Mouse (Mus musculus) thymus, postnatal 25 days (tissue): ENCODE measurements around the gene Cd37.
"Not testable (repeated sequence)": the region's sequence is repeated elsewhere in the genome, so short reads cannot be mapped to it uniquely, and the experiment has no call there.

ENCODE experiments used
- DNase-seq: peaks from one replicate; pipeline ENCODE4 v3.0.0; 2022

Cd37 gene

DNA sequence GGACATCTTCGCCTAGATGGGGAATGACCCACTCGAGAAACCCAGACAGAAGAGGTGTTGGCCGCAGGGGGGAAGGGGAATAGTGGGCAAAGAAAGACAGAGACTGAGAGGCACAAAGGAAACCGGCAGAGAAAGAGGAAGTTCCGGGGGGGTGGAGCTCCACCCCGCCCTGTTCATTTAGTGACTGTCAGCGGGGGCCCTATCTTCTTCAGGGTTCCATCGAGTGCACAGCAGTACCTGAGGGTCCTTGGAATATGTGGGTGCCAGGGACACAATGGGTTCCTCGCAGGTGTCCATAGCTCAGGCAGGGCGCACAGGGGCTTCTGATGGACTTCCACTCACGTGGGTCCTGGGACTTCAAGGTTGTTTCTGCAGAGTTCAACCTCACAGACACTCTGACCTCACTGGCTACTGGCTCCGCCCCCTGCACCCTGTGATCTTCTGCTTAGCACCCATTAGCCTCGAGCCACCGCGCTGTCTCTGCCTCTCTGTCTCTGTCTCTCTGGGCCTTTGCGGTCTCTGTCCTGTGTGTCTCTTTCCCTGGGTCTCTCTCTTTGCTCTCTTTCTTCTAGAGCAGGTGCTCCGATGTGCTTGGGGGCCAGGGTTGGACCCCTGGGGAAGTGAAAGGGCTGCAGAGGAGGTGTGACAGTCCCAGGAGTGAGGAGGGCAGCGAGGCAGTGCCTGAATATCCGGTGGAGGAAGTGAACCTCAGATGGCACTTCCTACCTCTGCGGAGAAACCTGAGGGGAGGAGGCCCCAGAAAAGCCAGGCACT lies at the start of gene Cd37:
Gene Cd37 (minus strand): TSS at position 393 of the 774 bp plus-strand sequence.
- peak; percentile 84 for DNase-seq

DNA sequence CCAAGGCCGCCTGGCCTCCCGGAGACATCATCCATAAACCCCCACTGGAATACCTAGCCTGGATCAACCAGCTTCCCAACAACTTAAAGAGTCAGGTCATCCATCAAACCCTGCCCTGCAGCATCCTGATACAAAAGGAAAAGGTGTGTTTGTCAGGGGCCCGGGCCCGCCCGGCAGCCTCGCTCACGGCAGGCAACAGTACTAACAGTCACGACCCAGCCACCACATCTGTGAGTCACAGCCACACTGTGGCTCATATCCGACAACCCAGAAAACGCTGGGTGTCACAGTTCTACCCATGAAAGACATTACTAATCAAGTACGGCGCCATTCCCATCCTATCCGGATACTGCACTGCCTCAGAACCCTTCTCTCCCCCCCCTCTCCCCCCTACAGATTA lies 47.6 kb upstream of the Cd37 start:
- no peak for DNase-seq

DNA sequence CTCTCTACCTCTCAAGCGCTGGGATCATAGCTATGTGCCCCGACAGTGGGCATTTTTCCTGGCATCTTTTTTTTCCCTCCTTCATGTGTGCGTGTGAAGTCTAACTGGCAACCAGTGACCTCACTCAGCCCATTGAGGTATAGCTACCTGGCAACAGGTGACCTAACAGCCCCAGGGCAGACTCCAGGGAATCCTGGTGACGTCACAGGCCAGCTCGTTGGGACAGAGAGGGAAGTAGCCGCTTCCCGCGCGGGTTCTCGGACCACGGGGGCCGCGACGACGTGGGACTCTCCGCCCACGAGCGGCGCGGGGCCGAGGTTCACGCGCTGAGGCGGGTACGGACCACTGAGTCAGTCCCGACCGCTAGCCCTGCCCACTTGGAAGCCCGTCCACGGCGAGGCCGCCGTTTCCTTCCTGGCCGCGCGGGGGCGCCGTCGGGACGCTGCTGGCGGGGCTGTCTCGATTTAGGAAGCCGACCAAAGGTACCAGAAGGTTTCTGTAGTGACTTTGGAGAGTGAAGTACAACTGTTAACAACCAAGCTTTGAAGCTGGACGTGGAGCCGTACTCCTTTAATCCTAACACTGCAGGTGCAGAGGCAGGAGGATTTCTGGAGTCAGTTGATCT lies 38.3 kb upstream of the Cd37 start, which contains the start of gene Slc6a21:
Gene Slc6a21 (plus strand): TSS at position 378 of the 625 bp plus-strand sequence.
- DNase-seq, result peak; percentile 80

DNA sequence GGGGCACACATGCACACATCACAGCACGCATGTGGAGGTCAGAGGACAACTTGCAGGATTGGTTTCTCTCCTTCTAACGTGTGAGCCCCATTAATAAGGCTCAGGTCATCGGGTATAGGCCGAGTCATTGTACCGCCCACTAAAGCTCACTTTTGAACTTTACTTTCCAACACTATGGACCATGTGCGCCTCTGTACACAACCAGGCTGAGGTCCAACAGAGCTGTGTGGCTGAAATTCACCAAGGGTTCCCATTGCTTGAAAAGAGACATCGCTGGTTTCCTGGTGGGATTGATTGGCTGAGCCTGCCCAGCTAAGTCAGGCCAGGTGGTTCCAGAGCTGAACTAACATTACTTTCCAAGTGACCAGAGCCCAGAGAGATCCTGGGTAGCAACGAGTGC lies 34.8 kb upstream of the Cd37 start:
- DNase-seq, result no peak

DNA sequence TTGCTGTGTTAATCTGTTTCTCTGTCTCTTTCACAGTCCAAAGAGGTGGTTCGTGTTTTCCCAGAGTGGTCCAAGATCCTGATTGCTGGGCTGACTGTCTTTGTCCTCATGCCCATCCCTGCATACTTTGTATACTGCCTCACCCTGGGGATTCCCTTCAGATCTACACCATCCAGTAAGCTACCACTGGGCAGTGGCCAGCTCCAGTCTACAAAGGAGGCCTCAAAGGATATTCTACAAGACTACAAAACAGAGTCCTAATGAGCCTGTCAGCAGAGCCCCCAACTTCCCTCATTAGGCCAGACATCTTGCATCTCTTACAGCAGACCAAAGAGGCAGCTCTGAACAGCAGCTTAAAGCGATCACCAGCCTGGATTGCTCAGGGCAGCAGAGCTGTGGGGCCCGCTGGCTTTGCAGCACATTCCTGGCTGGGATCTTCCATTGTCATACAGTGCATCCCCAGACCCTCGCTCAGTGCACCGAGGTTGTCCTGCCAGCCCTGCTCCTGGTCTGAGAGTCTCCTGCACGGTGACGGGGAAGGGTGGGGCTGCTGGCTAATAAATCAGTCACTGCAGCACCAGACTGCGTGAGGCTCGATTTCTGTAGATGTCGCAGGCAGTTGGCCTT lies 34.0 kb upstream of the Cd37 start:
- no peak for DNase-seq

DNA sequence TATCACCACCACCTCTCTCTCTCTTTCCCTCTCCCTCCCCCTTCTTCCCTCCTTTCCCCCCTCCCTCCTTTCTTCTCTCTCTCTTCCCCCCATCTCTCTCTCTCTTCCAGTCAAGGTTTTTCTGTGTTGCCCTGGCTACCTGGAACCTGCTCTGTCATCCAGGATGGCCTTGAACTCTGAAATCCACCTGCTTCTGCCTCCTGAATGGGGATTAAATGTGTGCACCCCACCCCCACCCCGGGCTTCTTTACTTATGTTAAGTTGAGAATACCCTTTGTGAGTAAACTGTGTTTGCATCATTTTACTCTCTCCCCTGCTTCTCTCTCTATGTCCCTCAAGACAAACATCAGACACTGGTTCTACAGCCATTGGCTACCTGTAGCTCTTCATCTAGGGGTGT lies 26.6 kb upstream of the Cd37 start:
- no peak for DNase-seq

DNA sequence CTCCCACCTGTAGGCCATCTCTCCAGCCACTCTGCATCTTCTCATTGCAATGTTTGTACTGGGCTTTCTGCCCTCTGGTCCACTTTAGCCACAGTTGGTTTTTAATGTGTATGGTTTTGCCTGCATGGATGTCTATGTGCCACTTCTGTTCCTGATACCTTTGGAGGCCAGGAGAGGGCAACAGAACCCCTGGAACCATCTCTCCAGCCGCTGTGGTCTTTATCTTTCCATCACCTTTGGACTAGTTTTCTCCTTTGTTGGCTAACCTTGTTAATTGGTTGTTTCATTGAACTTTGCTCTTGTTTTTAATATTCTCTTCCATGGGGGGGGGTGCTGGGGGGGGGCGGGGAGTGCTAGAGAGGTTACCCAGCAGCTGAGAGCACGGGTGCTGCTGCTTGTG lies 25.4 kb upstream of the Cd37 start:
- DNase-seq, result no peak

DNA sequence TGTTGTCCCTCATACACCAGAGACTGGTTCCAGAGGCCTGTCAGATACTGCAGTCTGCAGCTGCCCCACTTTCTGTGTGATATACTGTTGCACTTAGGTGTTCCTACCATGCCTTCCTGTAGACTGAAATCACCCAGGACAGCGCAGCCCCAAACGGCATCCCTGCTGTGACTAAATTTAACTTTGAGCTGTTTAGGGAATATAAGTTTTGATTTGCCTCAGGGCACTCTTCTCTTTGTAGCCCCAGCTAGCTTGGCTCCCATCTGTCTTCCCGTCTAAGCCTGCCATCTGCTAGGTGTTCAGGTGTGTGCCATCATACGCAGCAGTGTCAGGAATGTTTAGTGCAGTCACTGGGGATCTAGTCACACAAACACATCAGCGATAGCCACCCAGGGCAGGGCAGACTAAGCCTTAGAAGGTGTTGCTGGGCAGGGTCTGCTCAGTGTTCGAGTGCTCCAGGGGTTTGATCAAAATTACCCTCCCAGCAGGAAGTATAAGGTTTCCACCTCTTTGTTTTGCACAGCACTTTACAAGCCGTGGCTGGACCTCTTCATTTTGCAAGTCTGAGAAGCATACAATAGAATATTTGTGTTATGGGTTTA lies 24.2 kb upstream of the Cd37 start:
- no peak for DNase-seq

DNA sequence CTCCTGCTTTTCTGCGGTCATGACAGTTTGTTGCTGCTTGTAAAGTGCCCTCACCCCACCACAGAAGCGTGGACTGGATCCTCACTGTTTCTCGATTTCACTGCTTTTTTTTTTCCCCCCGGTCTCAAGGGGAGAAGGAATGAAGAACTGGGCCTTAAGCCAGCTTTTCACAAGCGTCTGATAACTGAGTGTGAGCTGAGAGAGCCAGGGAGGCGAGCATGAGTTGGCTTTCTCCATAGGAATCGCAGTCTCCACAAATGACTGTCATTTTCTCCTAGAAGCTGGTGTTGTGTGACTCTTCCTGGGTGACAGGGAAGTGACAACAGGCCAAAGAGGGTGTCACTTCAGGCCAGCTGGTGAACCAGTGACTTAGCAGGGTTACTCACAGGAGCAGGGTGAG lies 23.4 kb upstream of the Cd37 start:
- no peak for DNase-seq

DNA sequence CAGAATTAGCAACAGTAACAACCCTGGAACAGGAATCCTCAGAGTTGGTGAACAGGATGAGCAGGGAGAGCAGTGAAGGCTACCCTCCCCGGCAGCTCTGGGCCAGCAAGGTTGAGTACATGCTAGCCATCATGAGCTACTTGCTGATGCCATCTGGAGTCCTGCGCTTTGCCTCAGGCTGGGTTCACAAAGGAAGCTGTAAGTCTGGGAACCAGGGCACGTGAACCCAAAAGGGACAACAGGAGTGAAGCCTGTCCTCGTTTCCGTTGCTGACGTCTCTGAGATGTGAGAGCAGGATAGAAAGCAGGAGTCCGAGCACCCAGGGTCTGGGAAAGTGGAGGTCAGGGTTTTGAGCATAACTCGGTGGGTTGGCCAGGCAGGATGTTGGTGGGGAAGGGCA lies 20.4 kb upstream of the Cd37 start:
- no peak for DNase-seq

DNA sequence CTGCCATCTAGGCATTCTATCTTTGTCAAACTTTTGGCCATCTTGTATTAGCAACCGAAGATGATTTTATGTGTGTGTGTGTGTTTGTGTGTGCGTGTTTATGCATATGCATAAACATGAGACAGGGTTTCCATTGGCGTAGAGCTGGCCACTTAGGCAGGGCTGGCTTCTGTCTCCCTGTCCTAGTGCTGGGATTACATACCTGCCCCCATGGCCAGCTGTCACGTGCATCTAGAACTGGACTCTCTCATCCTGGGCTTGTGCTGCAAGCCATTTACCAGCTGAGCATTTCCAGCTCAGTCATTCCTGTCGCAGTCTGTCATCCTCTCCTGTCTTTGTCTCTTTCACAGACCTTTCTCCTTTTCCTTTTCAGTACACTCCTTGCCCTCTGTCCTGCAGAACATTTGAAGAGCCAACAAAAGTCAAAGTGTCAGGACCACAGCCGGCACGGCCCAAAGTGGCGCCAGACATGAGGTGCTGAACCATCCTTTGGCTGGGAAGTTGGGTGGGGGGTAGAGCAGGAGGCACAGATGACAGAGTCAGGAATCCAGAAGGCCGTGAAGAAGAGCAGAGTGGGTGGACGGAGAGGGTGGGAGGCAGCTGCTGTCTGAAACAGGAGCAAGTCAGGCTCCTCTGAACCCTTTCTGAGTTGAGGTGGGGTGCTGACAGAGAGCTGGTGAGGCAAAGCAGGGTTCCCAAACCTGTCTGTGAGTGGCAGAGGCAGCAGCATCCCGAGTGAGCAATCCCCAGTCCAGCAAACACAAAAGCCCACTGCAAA lies 18.3 kb upstream of the Cd37 start:
- no peak for DNase-seq

DNA sequence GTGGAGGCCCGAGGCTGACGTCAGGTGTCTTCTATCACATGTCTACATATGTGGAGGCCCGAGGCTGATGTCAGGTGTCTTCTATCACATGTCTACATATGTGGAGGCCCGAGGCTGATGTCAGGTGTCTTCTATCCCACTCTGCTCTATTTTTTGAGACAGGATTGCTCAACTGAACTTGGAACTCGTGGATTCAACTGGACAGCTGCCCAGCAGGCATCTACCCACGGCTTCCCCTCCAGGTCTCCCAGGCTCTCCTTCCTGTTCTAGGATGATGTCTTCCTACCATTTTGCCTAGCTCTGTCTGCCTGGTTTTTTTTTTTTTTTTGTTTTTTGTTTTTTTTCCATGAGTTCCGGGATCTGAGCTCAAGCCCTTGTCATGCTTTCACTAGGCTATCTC lies 16.9 kb upstream of the Cd37 start:
- DNase-seq, result not testable (repeated sequence)

DNA sequence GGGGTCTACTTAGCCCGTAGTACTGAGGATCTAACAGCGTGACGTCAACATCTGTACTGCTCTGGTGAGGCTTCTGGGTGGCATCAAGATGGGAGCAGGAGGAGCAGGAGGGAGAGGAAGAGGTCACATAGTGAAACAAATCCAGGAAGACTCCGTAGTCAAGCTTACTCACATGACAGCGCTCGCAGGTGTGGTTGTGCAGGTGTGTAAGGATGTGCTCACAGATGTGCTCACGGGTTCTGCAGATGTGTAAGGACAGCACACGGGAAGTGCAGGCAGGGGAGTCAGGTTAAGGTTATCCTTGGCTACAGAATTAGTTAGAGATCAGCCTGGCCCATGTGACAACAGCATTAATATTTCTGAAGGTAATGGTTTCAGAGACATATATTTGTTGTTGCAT lies 14.9 kb upstream of the Cd37 start:
- DNase-seq, result no peak

DNA sequence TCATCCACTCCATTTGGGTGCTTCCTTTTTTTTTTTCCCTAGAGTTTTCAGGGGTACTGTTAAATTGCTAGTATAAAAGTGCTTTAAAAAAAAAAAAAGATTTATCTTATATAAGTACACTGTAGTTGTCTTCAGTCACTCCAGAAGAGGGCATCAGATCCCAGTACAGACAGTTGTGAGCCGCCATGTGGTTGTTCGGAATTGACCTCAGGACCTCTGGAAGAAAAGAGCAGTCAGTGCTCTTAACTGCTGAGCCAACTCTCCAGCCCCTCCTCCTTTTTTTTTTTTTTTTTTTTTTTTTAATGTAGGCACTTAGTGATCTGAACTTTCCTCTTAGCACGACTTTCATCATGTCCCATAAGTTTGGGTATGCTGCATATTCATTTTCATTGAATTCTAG lies 8.8 kb upstream of the Cd37 start:
- DNase-seq, result no peak

DNA sequence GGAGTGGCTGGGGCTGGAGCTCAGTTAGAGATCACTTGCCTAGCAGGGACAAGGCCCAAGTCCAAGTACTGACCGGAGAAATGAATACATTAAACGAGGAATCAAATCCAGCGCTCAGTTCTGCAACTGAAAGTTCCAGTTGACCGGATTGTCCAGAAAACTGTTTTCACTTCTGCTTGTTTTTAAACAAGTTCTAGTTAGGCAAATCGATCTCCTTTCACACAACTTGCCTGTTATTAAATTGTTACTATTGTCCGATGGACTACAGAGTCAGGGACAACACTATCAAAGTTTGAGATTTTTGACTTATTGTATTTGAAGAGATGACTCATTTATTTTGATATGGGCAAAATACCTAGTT lies 2.5 kb upstream of the Cd37 start:
- DNase-seq, result no peak

DNA sequence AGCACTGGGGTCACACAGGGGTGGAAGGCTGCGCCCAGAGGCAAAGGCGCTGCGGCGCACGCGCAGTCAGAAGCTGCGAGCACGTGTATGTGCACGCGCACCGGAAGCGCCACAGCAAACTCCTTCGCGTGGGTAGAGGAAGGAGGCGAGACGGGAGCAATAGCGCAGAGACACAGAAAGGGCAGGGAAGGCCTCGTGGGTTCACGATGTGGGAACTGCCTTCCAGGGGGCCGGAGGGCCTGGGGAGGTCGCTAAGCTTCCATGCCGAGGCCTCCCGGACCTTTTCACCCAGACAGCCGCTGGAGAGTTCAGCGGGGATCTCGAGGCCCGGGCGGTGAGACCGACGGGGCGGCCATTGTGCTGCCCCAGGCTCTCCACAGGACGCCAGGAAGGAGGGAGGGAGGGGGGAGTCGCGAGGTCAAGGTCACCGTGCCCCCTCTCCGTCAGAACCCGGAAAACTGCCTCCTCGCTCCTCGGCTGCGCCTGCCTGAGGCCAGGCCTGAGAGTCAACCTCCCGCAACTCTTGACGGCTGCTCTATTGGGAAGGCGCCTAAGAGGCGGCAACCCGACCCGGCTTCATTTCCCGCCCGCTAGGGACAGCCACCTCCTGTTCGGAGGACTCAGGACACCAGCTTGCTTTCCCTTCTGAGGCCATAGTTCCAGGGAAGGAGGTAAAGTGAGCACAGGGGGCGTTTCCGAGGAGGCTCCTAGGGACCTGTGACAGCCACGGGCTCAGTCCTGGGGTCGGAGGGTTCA lies 1.9 kb upstream of the Cd37 start, which contains the start of gene Slc6a16:
Gene Slc6a16 (plus strand): TSS at position 453 of the 756 bp plus-strand sequence.
- DNase-seq, result no peak

DNA sequence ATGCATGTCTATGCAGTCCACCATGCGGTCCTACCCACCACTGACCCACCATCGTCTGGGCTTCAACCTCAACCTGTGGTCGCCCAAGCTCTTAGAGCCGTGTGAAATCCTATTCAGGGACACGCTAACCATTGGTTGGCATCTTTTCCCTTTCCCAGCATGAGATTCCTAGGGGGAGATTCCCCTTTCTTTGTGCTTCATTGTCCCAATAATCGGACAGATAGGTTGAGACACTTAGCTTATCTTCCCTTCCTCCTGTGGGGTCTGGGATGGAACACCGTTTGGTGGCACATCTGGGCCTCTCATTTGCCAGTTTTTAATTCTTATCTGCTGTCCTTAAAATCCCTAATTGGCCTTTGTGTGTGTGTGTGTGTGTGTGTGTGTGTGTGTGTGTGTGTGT lies 1.2 kb upstream of the Cd37 start:
- no peak for DNase-seq

DNA sequence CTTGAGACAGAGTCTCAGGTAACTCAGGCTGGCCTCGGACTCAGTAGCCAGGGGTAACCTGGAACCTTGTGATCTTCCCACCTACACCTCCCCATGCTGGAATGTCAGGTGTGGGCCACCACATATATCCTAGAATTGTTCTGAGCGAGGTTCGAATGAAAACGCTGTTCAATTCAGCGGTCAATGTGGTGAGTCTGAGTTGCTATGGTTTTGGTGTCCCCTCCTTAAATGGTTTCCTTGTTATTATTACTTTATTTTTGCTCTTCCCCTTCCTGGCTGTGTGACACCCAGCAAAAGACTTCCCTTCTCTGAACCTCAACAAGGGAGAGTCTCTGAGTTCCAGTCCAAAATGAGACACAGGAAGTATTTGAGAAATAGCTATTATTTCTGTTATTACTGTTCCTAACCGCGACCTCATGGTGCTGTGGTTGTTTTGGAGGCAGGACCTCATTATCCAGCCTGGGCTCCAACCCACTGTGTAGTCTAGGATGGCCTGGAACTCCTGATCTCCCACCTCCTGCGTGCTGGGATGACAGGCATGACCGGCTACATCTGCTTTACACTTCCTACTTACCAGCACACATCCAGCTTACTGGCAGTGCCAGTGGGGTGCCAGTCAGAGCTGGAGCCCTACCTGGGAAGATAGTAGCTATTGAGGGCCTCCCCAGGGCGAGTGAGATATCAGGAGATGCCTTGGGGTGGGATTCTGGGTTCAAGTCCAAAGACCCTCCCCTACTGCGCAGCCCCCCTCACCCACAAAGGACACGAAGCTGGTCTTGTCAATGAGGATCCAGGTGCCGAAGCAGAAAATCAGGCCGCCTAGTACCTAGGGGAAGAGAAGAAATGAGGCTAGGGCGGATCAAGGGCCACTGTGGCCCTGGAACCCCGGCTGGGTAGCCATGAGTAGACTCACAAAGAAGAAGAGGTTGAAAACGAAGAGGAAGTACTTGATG lies 892 bp downstream of the Cd37 start:
- DNase-seq, result no peak

DNA sequence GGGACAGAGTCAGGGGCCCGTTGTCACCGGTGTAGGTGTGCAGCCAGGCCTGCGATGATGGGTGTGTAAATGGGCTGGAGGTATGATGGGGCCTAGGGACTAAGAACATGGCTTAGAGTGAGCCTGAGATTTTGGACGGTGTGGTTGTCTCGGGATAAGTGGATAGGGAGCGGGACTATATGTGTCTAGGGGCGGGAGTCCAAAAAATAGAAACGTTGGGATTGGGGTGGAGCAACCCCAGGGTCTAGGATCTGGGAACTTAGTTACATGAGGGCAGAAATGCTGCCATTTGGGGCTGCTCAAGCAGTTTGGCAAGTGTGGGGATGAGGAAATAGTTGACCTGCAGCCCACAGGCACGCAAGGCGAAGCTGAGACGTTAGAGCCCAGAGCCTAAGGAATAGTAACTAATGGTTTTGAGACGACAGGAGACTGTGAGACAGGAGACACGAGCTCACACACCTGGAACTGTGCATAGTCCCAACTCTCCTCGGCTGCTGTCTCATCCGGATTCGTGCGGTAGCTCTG lies 3.2 kb downstream of the Cd37 start:
- no peak for DNase-seq

DNA sequence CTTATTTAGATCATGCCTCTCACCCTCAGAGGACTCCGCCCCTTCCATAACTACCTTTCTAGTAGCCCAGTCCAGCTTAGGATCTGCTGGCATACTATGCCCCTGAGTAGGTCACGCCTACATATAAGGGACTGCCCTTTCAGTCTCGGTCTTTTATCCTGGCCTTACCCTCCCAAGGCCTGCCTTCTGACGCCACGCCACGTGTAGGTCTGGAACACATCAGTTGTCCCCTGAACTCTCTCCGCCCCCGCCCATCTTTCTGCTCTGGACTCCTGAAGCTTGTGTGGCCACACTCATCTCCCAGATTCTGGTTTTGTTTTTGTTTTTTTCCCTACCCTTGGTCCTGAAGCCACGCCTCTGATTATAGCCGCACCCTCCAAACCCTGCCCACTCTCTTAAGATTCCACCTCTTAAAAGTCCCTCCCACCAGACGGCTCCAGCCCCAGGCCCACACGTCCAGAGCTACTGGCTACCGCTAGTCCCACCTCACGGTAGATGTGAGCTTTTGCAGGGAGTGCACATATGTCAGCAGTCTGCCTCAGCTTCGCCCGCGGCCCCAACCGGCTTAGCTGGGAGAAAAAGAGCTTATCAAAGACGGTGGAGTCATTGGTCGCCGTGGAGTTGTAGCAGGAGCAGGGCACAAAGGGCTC lies 3.9 kb downstream of the Cd37 start:
- DNase-seq, result no peak
